Mouse (Mus musculus) G1E (cell line): ENCODE measurements at regions not wholly inside any gene's neighbourhood (a gene's known extent, or its start where the extent isn't known, plus 50 kb on each side); places are given as distances from the start of the nearest gene placed in this dataset.

ENCODE experiments used
- ATAC-seq: 2 replicates; pipeline ENCODE4 v1.8.0; 2016; ENCODE audit warnings: mild to moderate bottlenecking; ENCODE audit not compliant: insufficient number of reproducible peaks, poor library complexity, low FRiP score, severe bottlenecking; ENCODE audit errors: extremely low read depth
- DNase-seq: peaks from one replicate; pipeline ENCODE4 v3.0.0; 2012; ENCODE audit warnings: low spot score
- H3K27me3 ChIP-seq: 2 replicates; pipeline ENCODE4 v1.6.1; 2012; ENCODE audit warnings: mild to moderate bottlenecking, low read length, inconsistent platforms; ENCODE audit not compliant: insufficient read depth
- H3K36me3 ChIP-seq: replicated peaks from 2 replicates; pipeline ENCODE3; 2012; ENCODE audit warnings: mild to moderate bottlenecking, inconsistent platforms
- H3K4me1 ChIP-seq: 2 replicates; pipeline ENCODE4 v1.6.1; 2012; ENCODE audit warnings: low read depth, low read length, inconsistent platforms, mixed read lengths; ENCODE audit not compliant: insufficient read depth
- H3K4me3 ChIP-seq: 2 replicates; pipeline ENCODE4 v1.5.1; 2012; ENCODE audit warnings: low read depth, mild to moderate bottlenecking, inconsistent platforms, low read length, moderate library complexity, mixed read lengths
- H3K9me3 ChIP-seq: replicated peaks from 2 replicates; pipeline ENCODE4 v1.6.1; 2012; ENCODE audit warnings: inconsistent platforms
- CTCF ChIP-seq: IDR thresholded peaks from 2 replicates; pipeline ENCODE4 v1.5.1; 2012; ENCODE audit warnings: low read depth, low read length, inconsistent platforms, mixed read lengths
- GATA1 ChIP-seq: IDR thresholded peaks from 2 replicates; pipeline ENCODE4 v1.6.1; 2012; ENCODE audit warnings: borderline replicate concordance, low read length, inconsistent platforms, mixed read lengths
- GATA2 ChIP-seq: IDR thresholded peaks from 2 replicates; pipeline ENCODE4 v1.6.1; 2012; ENCODE audit warnings: low read depth, low read length, inconsistent platforms, borderline replicate concordance
- POLR2AphosphoS5 ChIP-seq: IDR thresholded peaks from 2 replicates; pipeline ENCODE4 v1.6.1; 2012; ENCODE audit warnings: low read depth, low read length, inconsistent platforms; ENCODE audit not compliant: insufficient replicate concordance
- TAL1 ChIP-seq: conservative IDR thresholded peaks from 2 replicates; pipeline ENCODE4 v1.6.1; 2012; ENCODE audit warnings: low read depth, low read length, inconsistent platforms, mixed read lengths

GRCm38 (mm10) chr13:107305738-107306137 is 283.8 kb upstream of the Kif2a start:
- Histone ChIP-seq H3K9me3 (no peaks in the 10 kb centered on the region), H3K36me3 (no peaks in the 10 kb centered on the region), H3K4me1 (no peaks in the 10 kb centered on the region), H3K4me3 (no peak overlapping the region), H3K27me3 (peaks cover 4% of the 10 kb centered on the region; the same call in 1 of the 2 replicates)
- TF ChIP-seq TAL1 (no peak), GATA2 (no peak), GATA1 (no peak), CTCF (no peak), POLR2AphosphoS5 (no peak)
- DNase-seq = no peak
- no peak for ATAC-seq

- ATAC-seq (no peak), DNase-seq (no peak)
- no peaks in the 10 kb centered on the region for H3K36me3 ChIP-seq
- no peak for TF ChIP-seq POLR2AphosphoS5
- H3K4me1 ChIP-seq = no peaks in the 10 kb centered on the region
- no peaks in the 10 kb centered on the region for H3K9me3 ChIP-seq
- H3K4me3 ChIP-seq = no peak overlapping the region
- peaks cover 1% of the 10 kb centered on the region; the same call in 1 of the 2 replicates for H3K27me3 ChIP-seq
Observed at GRCm38 (mm10) chr13:107303878-107304277, 282.0 kb upstream of the Kif2a start.

GRCm38 (mm10) chr13:107303322-107303721 is 281.4 kb upstream of the Kif2a start:
- Histone ChIP-seq H3K4me1 (no peaks in the 10 kb centered on the region), H3K27me3 (no peaks in the 10 kb centered on the region), H3K9me3 (no peaks in the 10 kb centered on the region), H3K36me3 (no peaks in the 10 kb centered on the region), H3K4me3 (no peak overlapping the region)
- TF ChIP-seq TAL1 (no peak), POLR2AphosphoS5 (no peak), CTCF (no peak), GATA1 (no peak), GATA2 (no peak)
- DNase-seq = no peak
- no peak for ATAC-seq

GRCm38 (mm10) chr13:107300792-107301191 is 278.9 kb upstream of the Kif2a start:
- ATAC-seq (no peak), DNase-seq (no peak)
- Histone ChIP-seq H3K36me3 (no peaks in the 10 kb centered on the region), H3K9me3 (no peaks in the 10 kb centered on the region), H3K27me3 (no peaks in the 10 kb centered on the region), H3K4me3 (no peak overlapping the region), H3K4me1 (no peaks in the 10 kb centered on the region)
- TF ChIP-seq GATA1 (no peak), CTCF (no peak), TAL1 (no peak)

GRCm38 (mm10) chr13:107264581-107264980 is 242.7 kb upstream of the Kif2a start:
- Histone ChIP-seq H3K9me3 (no peaks in the 10 kb centered on the region), H3K4me3 (no peak overlapping the region), H3K27me3 (peaks cover 5% of the 10 kb centered on the region; the same call in 1 of the 2 replicates), H3K36me3 (no peaks in the 10 kb centered on the region), H3K4me1 (no peaks in the 10 kb centered on the region)
- ATAC-seq (no peak), DNase-seq (no peak)
- no peak for TF ChIP-seq TAL1
- no peak for TF ChIP-seq CTCF
- no peak for TF ChIP-seq POLR2AphosphoS5
- TF ChIP-seq GATA2 = no peak
- TF ChIP-seq GATA1 = no peak

- Histone ChIP-seq H3K4me3 (no peak overlapping the region), H3K27me3 (peaks cover 5% of the 10 kb centered on the region; the same call in 1 of the 2 replicates), H3K36me3 (no peaks in the 10 kb centered on the region), H3K9me3 (no peaks in the 10 kb centered on the region), H3K4me1 (no peaks in the 10 kb centered on the region)
- TF ChIP-seq GATA1 (no peak), TAL1 (no peak), POLR2AphosphoS5 (no peak), CTCF (no peak), GATA2 (no peak)
- no peak for ATAC-seq
- no peak for DNase-seq
Observed at GRCm38 (mm10) chr13:107261479-107262050, 239.6 kb upstream of the Kif2a start.

- Histone ChIP-seq H3K4me3 (no peak overlapping the region), H3K4me1 (no peaks in the 10 kb centered on the region), H3K27me3 (peaks cover 5% of the 10 kb centered on the region; the same call in 1 of the 2 replicates), H3K9me3 (no peaks in the 10 kb centered on the region), H3K36me3 (no peaks in the 10 kb centered on the region)
- TF ChIP-seq POLR2AphosphoS5 (no peak), GATA2 (no peak), CTCF (no peak), GATA1 (no peak), TAL1 (no peak)
- no peak for ATAC-seq
- DNase-seq = no peak
Observed at GRCm38 (mm10) chr13:107260274-107260673, 238.3 kb upstream of the Kif2a start.
